Mouse (Mus musculus) MEL (cell line): Measurements from ENCODE around the gene Cacna2d4. TPM values are rescaled to one million over a fixed set of nuclear protein-coding genes. Genes with fewer than 3 reads are reported as not detected.

Source experiments
- DNase-seq: peaks from one replicate; pipeline ENCODE4 v3.0.0; 2011; ENCODE audit warnings: low read depth, low spot score
- H3K27ac ChIP-seq: 2 replicates; pipeline ENCODE4 v1.5.1; 2012; ENCODE audit warnings: low read depth, mild to moderate bottlenecking, control low read depth, low read length, moderate library complexity; ENCODE audit not compliant: control insufficient read depth
- H3K27me3 ChIP-seq, 2 experiments: fragments of 150-350 bp in 1 of 2; sonication (generic) in 1 of 2; 2 replicates each; pipeline ENCODE4 v1.6.1; 2012; ENCODE audit warnings: low read length in 2 of 2, mild to moderate bottlenecking in 2 of 2, improper control_type of control experiment in 1 of 2, moderate library complexity in 1 of 2; ENCODE audit not compliant: insufficient read depth in 2 of 2, control insufficient read depth in 1 of 2
- H3K36me3 ChIP-seq, 2 experiments: 2 replicates each; pipeline ENCODE4 v1.6.1; 2012 to 2014; ENCODE audit warnings: low read length in 2 of 2, improper control_type of control experiment in 1 of 2, inconsistent platforms in 1 of 2, mild to moderate bottlenecking in 1 of 2; ENCODE audit not compliant: insufficient read depth in 2 of 2, control insufficient read depth in 1 of 2
- H3K4me1 ChIP-seq, 2 experiments: fragments of 150-350 bp in 1 of 2; sonication (generic) in 1 of 2; 2 replicates each; pipeline ENCODE4 v1.6.1; 2012; ENCODE audit warnings: low read length in 2 of 2, improper control_type of control experiment in 1 of 2, mild to moderate bottlenecking in 1 of 2; ENCODE audit not compliant: insufficient read depth in 2 of 2, control insufficient read depth in 1 of 2
- H3K4me3 ChIP-seq, 2 experiments: fragments of 150-350 bp in 1 of 2; sonication (generic) in 1 of 2; 2 replicates each; pipeline ENCODE4 v1.5.1; 2012; ENCODE audit warnings: low read depth in 2 of 2, low read length in 2 of 2, mild to moderate bottlenecking in 2 of 2, moderate library complexity in 2 of 2, control low read depth in 1 of 2, improper control_type of control experiment in 1 of 2; ENCODE audit not compliant: control insufficient read depth in 1 of 2, insufficient read depth in 1 of 2
- H3K79me2 ChIP-seq: 2 replicates; pipeline ENCODE4 v1.6.1; 2012; ENCODE audit warnings: mild to moderate bottlenecking, low read length, moderate library complexity; ENCODE audit not compliant: control insufficient read depth, poor library complexity, insufficient read depth
- H3K9ac ChIP-seq: 2 replicates; pipeline ENCODE4 v1.6.1; 2012; ENCODE audit warnings: low read depth, mild to moderate bottlenecking, control low read depth, low read length, moderate library complexity; ENCODE audit not compliant: control insufficient read depth, poor library complexity, severe bottlenecking
- H3K9me3 ChIP-seq: fragments of 150-350 bp; sonication (generic); replicated peaks from 2 replicates; pipeline ENCODE4 v1.6.1; 2012; ENCODE audit warnings: mild to moderate bottlenecking, low read length, improper control_type of control experiment, moderate library complexity; ENCODE audit not compliant: insufficient read depth
- BHLHE40 ChIP-seq: IDR thresholded peaks from 2 replicates; pipeline ENCODE4 v1.6.1; 2012; ENCODE audit warnings: low read depth, mild to moderate bottlenecking, inconsistent platforms, low read length, improper control_type of control experiment, borderline replicate concordance
- CHD1 ChIP-seq: IDR thresholded peaks from 2 replicates; pipeline ENCODE4 v1.6.1; 2012; ENCODE audit warnings: low read depth, mild to moderate bottlenecking, inconsistent platforms, low read length, improper control_type of control experiment
- CHD2 ChIP-seq: IDR thresholded peaks from 2 replicates; pipeline ENCODE4 v1.6.1; 2011; ENCODE audit warnings: low read length, improper control_type of control experiment
- E2F4 ChIP-seq: IDR thresholded peaks from 2 replicates; pipeline ENCODE4 v1.6.1; 2011; ENCODE audit warnings: low read depth, low read length, improper control_type of control experiment, borderline replicate concordance
- EP300 ChIP-seq, 2 experiments: IDR thresholded peaks; 2 replicates each; pipeline ENCODE4 v1.6.1; 2011; ENCODE audit warnings: improper control_type of control experiment in 2 of 2, low read length in 2 of 2, low read depth in 1 of 2, mild to moderate bottlenecking in 1 of 2
- GATA1 ChIP-seq: IDR thresholded peaks from 2 replicates; pipeline ENCODE4 v1.6.1; 2011; ENCODE audit warnings: low read depth, low read length, improper control_type of control experiment
- JUND ChIP-seq: IDR thresholded peaks from 2 replicates; pipeline ENCODE4 v1.6.1; 2011; ENCODE audit warnings: low read depth, mild to moderate bottlenecking, improper control_type of control experiment, low read length
- MAX ChIP-seq: IDR thresholded peaks from 2 replicates; pipeline ENCODE4 v1.6.1; 2011; ENCODE audit warnings: low read length, improper control_type of control experiment
- MAZ ChIP-seq: IDR thresholded peaks from 2 replicates; pipeline ENCODE4 v1.6.1; 2012; ENCODE audit warnings: low read depth, mild to moderate bottlenecking, inconsistent platforms, low read length, improper control_type of control experiment
- MEF2A ChIP-seq: IDR thresholded peaks from 2 replicates; pipeline ENCODE4 v1.6.1; 2014; ENCODE audit warnings: low read depth, mild to moderate bottlenecking, inconsistent platforms, low read length, improper control_type of control experiment; ENCODE audit not compliant: poor library complexity, insufficient replicate concordance, severe bottlenecking; ENCODE audit errors: extremely low read depth
- MYB ChIP-seq: IDR thresholded peaks from 2 replicates; pipeline ENCODE4 v1.6.1; 2011; ENCODE audit warnings: mild to moderate bottlenecking, low read depth, low read length, improper control_type of control experiment
- NELFE ChIP-seq: IDR thresholded peaks from 2 replicates; pipeline ENCODE4 v1.6.1; 2011; ENCODE audit warnings: low read depth, low read length, improper control_type of control experiment
- POLR2AphosphoS2 ChIP-seq: IDR thresholded peaks from 2 replicates; pipeline ENCODE4 v1.6.1; 2011; ENCODE audit warnings: low read length, improper control_type of control experiment
- POLR2AphosphoS5 ChIP-seq: IDR thresholded peaks from 2 replicates; pipeline ENCODE4 v1.6.1; 2012; ENCODE audit warnings: low read depth, borderline replicate concordance, mild to moderate bottlenecking, inconsistent platforms, low read length, moderate library complexity, mixed read lengths
- SMC3 ChIP-seq: IDR thresholded peaks from 2 replicates; pipeline ENCODE4 v1.6.1; 2011; ENCODE audit warnings: low read depth, low read length, improper control_type of control experiment
- TAL1 ChIP-seq: IDR thresholded peaks from 2 replicates; pipeline ENCODE4 v1.6.1; 2012; ENCODE audit warnings: mild to moderate bottlenecking, inconsistent platforms, low read length, moderate library complexity, mixed read lengths
- TCF12 ChIP-seq: IDR thresholded peaks from 2 replicates; pipeline ENCODE4 v1.6.1; 2014; ENCODE audit warnings: low read depth, mild to moderate bottlenecking, inconsistent platforms, low read length, improper control_type of control experiment, moderate library complexity
- USF1 ChIP-seq: IDR thresholded peaks from 2 replicates; pipeline ENCODE4 v1.6.1; 2014; ENCODE audit warnings: low read depth, mild to moderate bottlenecking, inconsistent platforms, low read length, improper control_type of control experiment, moderate library complexity
- USF2 ChIP-seq, 2 experiments: IDR thresholded peaks; 2 replicates each; pipeline ENCODE4 v1.6.1; 2011 to 2012; ENCODE audit warnings: improper control_type of control experiment in 2 of 2, low read length in 2 of 2, borderline replicate concordance in 1 of 2, inconsistent platforms in 1 of 2, low read depth in 1 of 2, mild to moderate bottlenecking in 1 of 2; ENCODE audit not compliant: insufficient read depth in 1 of 2
- ZC3H11A ChIP-seq: IDR thresholded peaks from 2 replicates; pipeline ENCODE4 v1.6.1; 2012; ENCODE audit warnings: low read depth, mild to moderate bottlenecking, inconsistent platforms, low read length, improper control_type of control experiment
- ZNF384 ChIP-seq: IDR thresholded peaks from 2 replicates; pipeline ENCODE4 v1.6.1; 2012; ENCODE audit warnings: low read depth, mild to moderate bottlenecking, inconsistent platforms, low read length, improper control_type of control experiment
- polyA plus RNA-seq, 2 experiments: library from polyadenylated mRNA; stranded (reverse) in 1 of 2; unstranded in 1 of 2; fragments of >175 nt in 1 of 2; fragments of >200 nt in 1 of 2; gene quantifications; 2 replicates each; pipeline versions ENCODE4 v1.2.1 to v1.2.4; 2012; ENCODE audit warnings: low replicate concordance in 2 of 2, low read depth in 1 of 2; ENCODE audit not compliant: insufficient read length in 2 of 2, insufficient read depth in 1 of 2, missing spikeins in 1 of 2
- total RNA-seq: library from RNA; depleted of rRNA; stranded (reverse); fragments of 300-350 nt; gene quantifications from 2 replicates; pipeline ENCODE4 v1.2.3, GENCODE M21; 2012

Cacna2d4 gene
- total and polyA plus RNA-seq, 3 experiments: 0.69 to 1.1 TPM; not detected in 1

DNA sequence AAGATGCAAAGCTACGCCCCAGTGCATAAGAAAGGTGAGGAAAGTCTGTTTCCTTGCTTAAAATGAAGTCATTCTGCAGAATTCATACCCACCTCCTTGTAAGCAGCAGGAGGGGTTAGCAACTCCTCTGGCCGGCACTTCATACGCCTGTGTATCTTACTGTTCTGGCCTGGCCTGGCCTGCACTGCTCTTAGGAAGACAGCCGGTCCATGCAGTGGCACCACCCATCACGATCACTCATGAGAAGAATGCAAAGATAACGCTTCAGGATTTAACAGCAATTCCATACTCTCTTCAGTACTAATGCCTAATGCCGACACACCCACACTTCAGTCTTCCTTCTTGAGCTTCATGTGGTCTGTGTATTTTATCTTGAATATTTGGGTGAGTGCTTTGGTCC is 32.0 kb upstream of the Cacna2d4 start:
- Histone ChIP-seq H3K4me1 (no peaks in the 10 kb centered on the region), H3K9me3 (no peaks in the 10 kb centered on the region), H3K4me3 (no peak overlapping the region), H3K79me2 (no peaks in the 10 kb centered on the region), H3K36me3 (no peaks in the 10 kb centered on the region), H3K27ac (no peak overlapping the region), H3K9ac (no peak overlapping the region), H3K27me3 (no peaks in the 10 kb centered on the region)
- TF ChIP-seq E2F4: no peak
- no peak for TF ChIP-seq POLR2AphosphoS2
- TF ChIP-seq NELFE: no peak
- no peak for TF ChIP-seq USF1
- no peak for DNase-seq

DNA sequence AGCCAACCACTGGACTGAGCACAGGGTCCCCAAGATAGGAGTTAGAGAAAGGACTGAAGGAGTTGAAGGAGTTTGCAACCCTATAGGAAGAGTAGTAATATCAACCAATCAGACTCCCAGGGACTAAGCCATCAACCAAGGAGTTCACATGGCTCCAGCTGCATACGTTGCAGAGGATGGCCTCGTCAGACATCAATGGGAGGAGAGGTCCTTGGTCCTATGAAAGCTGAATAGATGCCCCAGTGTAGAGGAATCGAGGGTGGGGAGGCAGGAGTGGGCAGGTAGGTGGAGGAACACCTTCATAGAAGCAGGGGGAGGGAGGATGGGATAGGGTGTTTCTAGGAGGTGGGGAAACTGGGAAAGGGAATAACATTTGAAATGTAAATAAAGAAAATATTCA is 31.4 kb upstream of the Cacna2d4 start:
- H3K27ac ChIP-seq: no peak overlapping the region
- TF ChIP-seq GATA1 (no peak), EP300 (IDR thresholded peaks at IDR 0.05; ENCODE audit: low read depth in 1 of 2, low read length in 2 of 2) (no peak), TAL1 (no peak), MEF2A (no peak), ZNF384 (no peak), POLR2AphosphoS2 (no peak), CHD2 (no peak), ZC3H11A (no peak), TCF12 (no peak), BHLHE40 (no peak), CHD1 (no peak), JUND (no peak), MAZ (no peak), NELFE (no peak), POLR2AphosphoS5 (no peak), MAX (no peak), SMC3 (no peak), USF2 (IDR thresholded peaks at IDR 0.05; ENCODE audit: borderline replicate concordance in 1 of 2, insufficient read depth in 1 of 2, low read depth in 1 of 2, low read length in 2 of 2) (no peak), MYB (no peak)
- no peak overlapping the region for H3K4me3 ChIP-seq
- no peaks in the 10 kb centered on the region for H3K27me3 ChIP-seq
- no peaks in the 10 kb centered on the region for H3K36me3 ChIP-seq
- H3K9me3 ChIP-seq: no peaks in the 10 kb centered on the region
- H3K9ac ChIP-seq: no peak overlapping the region
- no peaks in the 10 kb centered on the region for H3K79me2 ChIP-seq
- no peak for DNase-seq
- no peaks in the 10 kb centered on the region for H3K4me1 ChIP-seq
